Mouse (Mus musculus) megakaryocyte, embryonic 14.5 days (primary cell): ENCODE measurements at regions not wholly inside any gene's neighbourhood (a gene's known extent, or its start where the extent isn't known, plus 50 kb on each side); places are given as distances from the start of the nearest gene placed in this dataset.

Experiments
- H3K27me3 ChIP-seq: replicated peaks from 2 replicates; pipeline ENCODE3; 2012; ENCODE audit warnings: inconsistent platforms
- H3K36me3 ChIP-seq: replicated peaks from 2 replicates; pipeline ENCODE3; 2012; ENCODE audit warnings: low read length, inconsistent platforms, mixed read lengths
- H3K4me1 ChIP-seq: 2 replicates; pipeline ENCODE4 v1.6.1; 2012; ENCODE audit warnings: inconsistent platforms
- H3K4me3 ChIP-seq: replicated peaks from 2 replicates; pipeline ENCODE3; 2012; ENCODE audit warnings: moderate library complexity, mild to moderate bottlenecking, inconsistent platforms
- H3K9me3 ChIP-seq: 2 replicates; pipeline ENCODE4 v1.6.1; 2012; ENCODE audit warnings: inconsistent platforms
- FLI1 ChIP-seq: IDR thresholded peaks from 2 replicates; pipeline ENCODE4 v1.6.1; 2012; ENCODE audit warnings: low read length, inconsistent platforms, mixed read lengths
- GATA1 ChIP-seq: IDR thresholded peaks from 3 replicates; pipeline ENCODE4 v1.6.1; 2012; ENCODE audit warnings: mixed read lengths, low read length, inconsistent platforms, borderline replicate concordance

GRCm38 (mm10) chr13:69867296-69868065 lies 65.3 kb downstream of the Med10 start:
- Histone ChIP-seq H3K4me3 (no peak overlapping the region), H3K27me3 (no peaks in the 10 kb centered on the region), H3K36me3 (no peaks in the 10 kb centered on the region), H3K9me3 (peaks cover 43% of the 10 kb centered on the region), H3K4me1 (no peaks in the 10 kb centered on the region)
- no peak for TF ChIP-seq FLI1
- no peak for TF ChIP-seq GATA1

- Histone ChIP-seq H3K4me3 (no peak overlapping the region), H3K4me1 (no peaks in the 10 kb centered on the region), H3K27me3 (no peaks in the 10 kb centered on the region), H3K36me3 (no peaks in the 10 kb centered on the region), H3K9me3 (0 out of 2 replicates have a peak, but pooled peaks cover 2% of the 10 kb centered on the region)
- TF ChIP-seq GATA1 (no peak), FLI1 (no peak)
Observed at GRCm38 (mm10) chr13:69896536-69896935, 94.3 kb downstream of the Med10 start.

GRCm38 (mm10) chr13:69901139-69901538 lies 98.9 kb downstream of the Med10 start:
- Histone ChIP-seq H3K4me3 (no peak overlapping the region), H3K4me1 (no peaks in the 10 kb centered on the region), H3K9me3 (no peaks in the 10 kb centered on the region), H3K36me3 (no peaks in the 10 kb centered on the region), H3K27me3 (no peaks in the 10 kb centered on the region)
- TF ChIP-seq GATA1 (no peak), FLI1 (no peak)

GRCm38 (mm10) chr13:69906802-69907537 lies 104.8 kb downstream of the Med10 start:
- no peak overlapping the region for H3K4me3 ChIP-seq
- H3K9me3 ChIP-seq, result peaks cover 15% of the 10 kb centered on the region; the same call in 1 of the 2 replicates
- TF ChIP-seq FLI1 (no peak), GATA1 (no peak)
- H3K4me1 ChIP-seq, result no peaks in the 10 kb centered on the region
- H3K27me3 ChIP-seq, result no peaks in the 10 kb centered on the region
- no peaks in the 10 kb centered on the region for H3K36me3 ChIP-seq

- TF ChIP-seq GATA1 (no peak), FLI1 (no peak)
- Histone ChIP-seq H3K27me3 (no peaks in the 10 kb centered on the region), H3K36me3 (no peaks in the 10 kb centered on the region), H3K4me1 (no peaks in the 10 kb centered on the region), H3K4me3 (no peak overlapping the region), H3K9me3 (peaks cover 20% of the 10 kb centered on the region)
Observed at GRCm38 (mm10) chr13:69915796-69916195, 113.6 kb downstream of the Med10 start.

GRCm38 (mm10) chr13:69932695-69933550 lies 130.7 kb downstream of the Med10 start:
- Histone ChIP-seq H3K27me3 (no peaks in the 10 kb centered on the region), H3K4me1 (no peaks in the 10 kb centered on the region), H3K4me3 (no peak overlapping the region), H3K9me3 (peaks cover 36% of the 10 kb centered on the region), H3K36me3 (no peaks in the 10 kb centered on the region)
- TF ChIP-seq FLI1 (no peak), GATA1 (no peak)

GRCm38 (mm10) chr13:69933551-69933845 lies 131.3 kb downstream of the Med10 start:
- H3K9me3 ChIP-seq, result peaks cover 35% of the 10 kb centered on the region

GRCm38 (mm10) chr13:69939791-69940190 lies 137.6 kb downstream of the Med10 start:
- Histone ChIP-seq H3K36me3 (no peaks in the 10 kb centered on the region), H3K4me1 (no peaks in the 10 kb centered on the region), H3K4me3 (no peak overlapping the region), H3K27me3 (no peaks in the 10 kb centered on the region), H3K9me3 (peaks cover 10% of the 10 kb centered on the region; the same call in 1 of the 2 replicates)
- TF ChIP-seq GATA1, result no peak
- no peak for TF ChIP-seq FLI1

More at GRCm38 (mm10) chr13:69933551-69933845, 131.3 kb downstream of the Med10 start:
- Histone ChIP-seq H3K27me3 (no peaks in the 10 kb centered on the region), H3K36me3 (no peaks in the 10 kb centered on the region), H3K4me3 (no peak overlapping the region), H3K4me1 (no peaks in the 10 kb centered on the region)
- TF ChIP-seq GATA1 (no peak), FLI1 (no peak)

- no peak overlapping the region for H3K4me3 ChIP-seq
- no peaks in the 10 kb centered on the region for H3K36me3 ChIP-seq
- H3K4me1 ChIP-seq, result no peaks in the 10 kb centered on the region
- no peaks in the 10 kb centered on the region for H3K27me3 ChIP-seq
- H3K9me3 ChIP-seq, result peaks cover 17% of the 10 kb centered on the region
- no peak for TF ChIP-seq GATA1
- TF ChIP-seq FLI1, result no peak
Observed at GRCm38 (mm10) chr13:69944651-69945050, 142.5 kb downstream of the Med10 start.

GRCm38 (mm10) chr13:69946615-69947014 lies 144.4 kb downstream of the Med10 start:
- TF ChIP-seq GATA1 (no peak), FLI1 (no peak)
- Histone ChIP-seq H3K9me3 (peaks cover 25% of the 10 kb centered on the region), H3K4me1 (no peaks in the 10 kb centered on the region), H3K36me3 (no peaks in the 10 kb centered on the region), H3K27me3 (no peaks in the 10 kb centered on the region), H3K4me3 (no peak overlapping the region)
